Mouse (Mus musculus): ENCODE measurements around the gene Col4a3bp.

DNA sequence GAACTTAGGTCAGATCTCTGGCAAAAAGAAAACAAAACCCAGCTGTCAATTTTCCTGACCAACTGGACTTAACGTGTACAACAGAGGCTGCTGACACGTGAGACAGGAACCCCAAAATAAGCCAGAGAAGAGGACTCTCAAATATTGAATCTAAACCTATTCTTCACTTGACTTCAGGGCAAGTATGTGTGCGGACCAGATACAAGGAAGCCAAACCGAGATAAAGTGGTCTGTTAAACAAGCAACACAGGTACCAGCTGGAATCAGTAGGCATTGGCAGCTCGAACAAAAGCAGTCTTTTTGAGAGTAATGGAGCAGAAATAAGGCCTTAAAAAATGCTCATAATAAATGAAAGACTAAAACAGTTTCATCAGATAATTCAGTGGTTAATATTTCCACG lies 25.6 kb downstream of the Col4a3bp start:
- no peak for TF ChIP-seq HCFC1 (IDR thresholded peaks at IDR 0.05; ENCODE audit: borderline replicate concordance, insufficient read depth, low read length)
- TF ChIP-seq ZNF384 (IDR thresholded peaks at IDR 0.05; ENCODE audit: low read depth, low read length), result no peak
- no peak for TF ChIP-seq MAFK (IDR thresholded peaks at IDR 0.05; ENCODE audit: insufficient read depth, low read depth, low read length)
